Mouse (Mus musculus) left cerebral cortex, adult 2 months (tissue): ENCODE measurements at regions not wholly inside any gene's neighbourhood (a gene's known extent, or its start where the extent isn't known, plus 50 kb on each side); places are given as distances from the start of the nearest gene placed in this dataset.

Experiments
- DNase-seq, 2 experiments: peaks; one replicate each; pipeline ENCODE4 v3.0.0; 2021 to 2022; ENCODE audit warnings: low spot score in 2 of 2, mixed read lengths in 1 of 2; ENCODE audit errors: extremely low spot score in 1 of 2
- H3K27ac ChIP-seq: fragments of 200-600 bp; 2 replicates; pipeline ENCODE4 v1.8.1; 2022
- H3K4me3 ChIP-seq: fragments of 200-600 bp; 2 replicates; pipeline ENCODE4 v1.8.1; 2022
- CTCF ChIP-seq: fragments of 200-600 bp; IDR thresholded peaks from 2 replicates; pipeline ENCODE4 v1.8.1; 2022; ENCODE audit warnings: antibody characterized with exemption, mild to moderate bottlenecking, moderate library complexity
- intact Hi-C: fragments of 180-260 bp; cut with DNase I; formaldehyde crosslinking; loops from one replicate; pipeline ENCODE4 v1.15.1; 2025

DNA sequence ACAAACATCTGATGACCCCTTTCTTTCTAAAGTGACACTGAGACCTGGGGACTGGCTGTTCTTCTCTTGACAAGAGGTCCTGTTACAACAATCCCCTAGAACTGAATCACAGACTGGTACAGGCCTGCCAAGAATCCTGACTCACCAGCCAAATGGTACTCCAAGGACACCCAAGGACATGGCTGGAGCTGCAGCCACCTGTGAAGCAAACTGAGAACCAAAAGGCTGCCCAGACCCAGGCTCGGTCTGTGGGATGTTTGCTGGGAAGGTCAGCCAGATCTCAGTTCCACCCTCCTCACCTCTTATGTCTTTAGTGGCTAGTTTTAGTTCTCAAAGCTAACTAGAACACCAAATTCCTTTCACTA is 112.1 kb upstream of the Fmo9 start:
- DNase-seq: no peak
- no peak overlapping the region for H3K4me3 ChIP-seq
- TF ChIP-seq CTCF: no peak
- H3K27ac ChIP-seq: peak overlapping the region; percentile 5; the same call in 1 of the 2 replicates
- intact Hi-C loops: loop anchor here (5.0 kb wide), 2 partner anchors 344 to 366 kb away; no protein-coding TSS in a partner anchor

DNA sequence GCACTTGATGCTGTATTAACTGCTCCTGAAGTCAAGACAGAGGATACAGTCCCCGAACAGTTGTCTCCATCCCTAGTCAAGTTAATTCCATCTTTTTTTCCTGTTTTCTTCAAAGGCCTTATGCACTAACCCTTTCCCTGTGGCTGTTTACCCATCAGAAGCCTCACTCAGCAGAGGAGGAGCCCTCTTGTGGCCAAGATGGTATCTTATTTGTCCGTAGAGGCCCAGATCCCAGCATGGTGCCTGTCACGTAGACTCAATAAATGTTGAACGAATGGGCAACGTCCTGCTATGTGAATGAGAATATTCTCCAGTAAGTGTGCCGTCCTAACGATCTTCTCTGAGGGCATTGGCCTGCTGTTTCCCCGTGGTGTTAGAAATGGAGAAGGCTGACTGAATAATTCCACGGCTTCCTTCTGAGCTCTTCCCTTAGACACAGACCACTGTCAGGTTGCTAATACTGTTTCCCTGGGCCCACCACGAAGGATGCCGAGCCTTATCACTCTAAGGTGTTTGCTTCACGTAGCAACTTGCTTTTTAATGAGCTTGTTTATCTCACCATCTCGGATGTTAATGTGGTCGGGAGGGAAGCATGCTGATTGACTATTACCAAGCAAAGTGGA is 113.1 kb upstream of the Fmo9 start:
- H3K27ac ChIP-seq: no peak overlapping the region
- H3K4me3 ChIP-seq: no peak overlapping the region
- intact Hi-C loops: loop anchor here (5.0 kb wide), 3 partner anchors 208 to 367 kb away; partner anchors contain the start of gene Fam78b
- peak; percentile 57 for TF ChIP-seq CTCF
- DNase-seq: no peak

DNA sequence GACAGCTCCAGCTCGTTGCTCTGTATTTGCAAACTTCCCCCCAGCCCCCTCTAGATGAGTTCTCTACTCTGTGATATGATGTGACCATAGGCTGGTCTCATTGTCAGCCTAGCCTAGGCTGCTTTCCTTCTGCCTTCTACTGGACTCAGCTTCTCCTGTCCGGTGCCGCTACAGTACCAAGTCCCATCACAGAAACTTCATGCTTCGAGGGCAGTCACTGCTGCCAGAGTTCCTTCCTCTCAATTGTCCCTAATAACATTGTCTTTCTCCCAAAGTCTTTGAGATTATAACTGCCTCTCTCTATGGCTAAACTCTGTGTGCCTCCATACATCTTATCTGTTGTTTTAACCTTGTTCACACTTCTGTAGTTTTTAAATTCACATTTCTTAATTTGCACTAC is 114.0 kb upstream of the Fmo9 start:
- intact Hi-C loops: loop anchor here (5.0 kb wide), 1 partner anchor 207 kb away; the partner anchor contains the start of gene Fam78b
- H3K4me3 ChIP-seq: no peak overlapping the region
- no peak for DNase-seq
- TF ChIP-seq CTCF: no peak
- no peak overlapping the region for H3K27ac ChIP-seq

DNA sequence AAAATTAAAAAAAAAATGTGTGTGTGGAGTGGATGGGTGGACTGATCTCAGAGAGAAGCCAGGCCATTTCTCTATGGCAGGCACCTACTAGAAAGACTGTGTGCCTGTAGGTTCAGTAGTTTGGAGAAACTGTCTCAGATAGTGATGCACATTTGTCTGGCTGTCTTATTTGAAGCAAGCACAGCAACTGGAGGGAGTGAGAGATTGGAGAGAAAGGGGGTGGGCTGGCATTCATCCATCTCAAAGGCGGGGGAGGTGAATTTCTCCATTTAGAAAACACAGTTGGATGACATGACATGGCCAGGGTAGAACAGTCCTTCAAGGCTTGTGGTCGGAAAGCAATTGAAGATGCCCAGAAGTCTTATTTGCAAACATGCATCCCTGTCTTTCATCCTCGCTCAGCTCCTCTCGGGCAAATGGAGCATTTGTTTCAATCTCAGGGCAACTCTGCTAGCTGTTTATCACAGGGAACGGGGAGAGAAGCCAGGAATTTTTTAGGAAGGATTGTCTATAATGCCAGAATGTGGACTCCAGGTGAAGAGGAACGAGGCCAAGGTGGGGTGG is 114.8 kb upstream of the Fmo9 start:
- intact Hi-C loops: loop anchor here (5.0 kb wide), 1 partner anchor 206 kb away; the partner anchor contains the start of gene Fam78b

DNA sequence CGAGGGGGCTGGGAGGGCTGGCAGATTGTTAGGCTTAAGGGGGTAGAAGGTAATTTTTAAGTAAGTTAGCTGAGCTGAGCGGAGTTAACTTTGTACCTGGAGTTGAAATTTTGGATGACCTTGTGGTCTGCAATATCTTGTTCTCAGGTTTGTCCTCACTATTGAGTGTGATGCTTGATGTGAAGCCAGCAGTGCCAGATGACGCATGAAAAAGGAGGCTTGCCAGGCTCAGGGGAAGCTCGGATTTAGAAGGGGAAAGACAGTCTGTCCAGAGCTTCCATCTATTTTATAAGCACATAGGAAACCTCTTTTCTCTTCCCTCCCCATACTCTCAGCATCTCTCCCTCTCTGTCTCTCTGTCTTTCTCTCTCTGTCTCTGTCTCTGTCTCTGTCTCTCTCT is 115.3 kb upstream of the Fmo9 start:
- no peak for TF ChIP-seq CTCF
- peak in 1 of 2 experiments; percentile 29 for DNase-seq
- intact Hi-C loops: loop anchor here (5.0 kb wide), 1 partner anchor 205 kb away; the partner anchor contains the start of gene Fam78b
- H3K27ac ChIP-seq: no peak overlapping the region
- no peak overlapping the region for H3K4me3 ChIP-seq

More for the DNA sequence above, 114.8 kb upstream of the Fmo9 start:
- Histone ChIP-seq H3K4me3 (no peak overlapping the region), H3K27ac (no peak overlapping the region)
- peak; percentile 24 to 42 for DNase-seq
- no peak for TF ChIP-seq CTCF

DNA sequence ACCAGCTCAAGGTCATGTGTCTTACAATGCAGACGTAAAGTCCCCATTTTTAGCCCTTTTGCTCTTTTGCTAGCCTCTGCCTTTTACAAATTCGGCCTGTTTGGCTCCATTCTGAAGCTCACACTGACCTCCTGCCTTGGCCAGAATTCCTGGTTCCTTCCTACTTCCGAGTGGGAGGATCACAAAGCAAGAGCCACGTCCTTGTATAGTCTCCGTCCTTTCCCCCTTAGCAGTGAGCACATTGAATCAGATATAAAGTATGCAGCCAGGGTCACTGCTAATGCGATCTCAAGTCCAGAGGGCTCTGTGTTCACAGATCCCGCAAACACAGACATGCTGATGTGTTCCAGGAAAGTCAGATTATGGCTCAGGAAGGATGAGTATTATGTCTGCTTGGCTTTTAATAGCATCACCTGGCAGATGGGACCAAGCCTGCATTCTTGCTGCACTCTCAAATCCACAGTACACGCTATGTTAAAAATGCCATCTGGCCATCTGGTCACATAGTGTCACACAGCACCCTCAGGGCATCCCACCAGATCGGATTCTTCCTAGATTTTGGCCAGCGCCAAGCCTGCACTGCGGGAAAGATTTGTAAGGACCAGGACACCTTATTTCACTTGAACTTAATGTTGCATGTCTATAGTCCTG is 119.4 kb upstream of the Fmo9 start:
- Histone ChIP-seq H3K27ac (no peak overlapping the region), H3K4me3 (no peak overlapping the region)
- intact Hi-C loops: no loop called here
- DNase-seq: no peak
- no peak for TF ChIP-seq CTCF

DNA sequence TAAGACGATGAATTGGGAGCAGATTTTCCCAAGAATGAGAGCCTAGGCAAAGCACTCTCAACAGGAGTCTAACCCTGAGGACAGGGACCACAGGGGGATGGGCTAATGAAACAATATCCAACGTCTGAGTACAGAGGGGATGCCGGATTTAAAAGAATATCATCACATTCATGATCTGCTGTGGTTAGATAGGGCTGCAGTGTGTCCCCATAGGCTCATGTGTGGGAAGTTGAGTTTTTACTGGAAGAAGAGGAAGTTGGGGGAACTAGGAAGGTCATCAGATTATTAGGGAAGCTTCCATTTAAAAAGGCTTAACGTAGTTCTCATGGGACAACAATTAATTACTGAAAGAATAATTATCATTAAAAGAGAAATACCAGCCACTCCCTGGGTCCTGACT is 120.3 kb upstream of the Fmo9 start:
- no peak for TF ChIP-seq CTCF
- Histone ChIP-seq H3K4me3 (no peak overlapping the region), H3K27ac (no peak overlapping the region)
- intact Hi-C loops: no loop called here
- no peak for DNase-seq

DNA sequence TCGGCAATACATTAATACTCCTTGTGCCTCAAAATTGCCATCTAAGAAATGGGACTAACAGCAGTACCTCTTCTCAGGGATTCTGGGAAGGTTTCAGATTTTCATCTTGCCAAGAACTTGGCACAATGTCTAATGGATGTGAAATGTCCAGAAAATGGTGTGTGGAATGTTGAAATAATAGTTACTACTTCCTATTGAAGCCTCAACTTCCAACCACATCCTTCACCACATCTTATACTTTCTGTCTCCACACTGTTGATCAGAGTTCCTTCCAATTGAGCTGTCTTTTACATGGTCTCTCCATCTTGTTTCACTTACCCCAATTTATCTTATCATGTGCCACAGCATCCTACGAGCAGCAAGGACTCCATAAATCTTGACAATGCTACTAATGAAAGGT is 122.3 kb upstream of the Fmo9 start:
- TF ChIP-seq CTCF: no peak
- no peak overlapping the region for H3K27ac ChIP-seq
- intact Hi-C loops: no loop called here
- no peak overlapping the region for H3K4me3 ChIP-seq
- DNase-seq: no peak

DNA sequence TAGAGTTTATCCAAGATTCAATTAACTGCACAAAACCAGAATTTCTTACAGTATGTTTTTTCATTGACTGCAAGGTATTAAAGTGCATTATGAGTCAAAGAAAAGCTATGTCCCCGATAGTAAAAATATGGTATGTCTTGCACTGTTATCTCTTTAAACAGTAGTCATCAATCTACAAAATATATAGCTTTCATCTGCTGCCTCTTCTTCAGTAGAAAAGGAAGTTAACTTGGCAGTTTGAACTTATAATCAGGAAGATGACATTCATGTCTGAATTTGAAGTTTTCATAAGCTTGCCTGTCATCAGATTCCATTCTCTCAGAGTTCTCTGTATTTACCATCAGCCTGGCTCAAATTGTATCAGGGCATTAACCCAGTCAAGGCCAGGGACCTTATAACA is 122.7 kb upstream of the Fmo9 start:
- TF ChIP-seq CTCF: no peak
- Histone ChIP-seq H3K27ac (no peak overlapping the region), H3K4me3 (no peak overlapping the region)
- DNase-seq: no peak
- intact Hi-C loops: no loop called here

DNA sequence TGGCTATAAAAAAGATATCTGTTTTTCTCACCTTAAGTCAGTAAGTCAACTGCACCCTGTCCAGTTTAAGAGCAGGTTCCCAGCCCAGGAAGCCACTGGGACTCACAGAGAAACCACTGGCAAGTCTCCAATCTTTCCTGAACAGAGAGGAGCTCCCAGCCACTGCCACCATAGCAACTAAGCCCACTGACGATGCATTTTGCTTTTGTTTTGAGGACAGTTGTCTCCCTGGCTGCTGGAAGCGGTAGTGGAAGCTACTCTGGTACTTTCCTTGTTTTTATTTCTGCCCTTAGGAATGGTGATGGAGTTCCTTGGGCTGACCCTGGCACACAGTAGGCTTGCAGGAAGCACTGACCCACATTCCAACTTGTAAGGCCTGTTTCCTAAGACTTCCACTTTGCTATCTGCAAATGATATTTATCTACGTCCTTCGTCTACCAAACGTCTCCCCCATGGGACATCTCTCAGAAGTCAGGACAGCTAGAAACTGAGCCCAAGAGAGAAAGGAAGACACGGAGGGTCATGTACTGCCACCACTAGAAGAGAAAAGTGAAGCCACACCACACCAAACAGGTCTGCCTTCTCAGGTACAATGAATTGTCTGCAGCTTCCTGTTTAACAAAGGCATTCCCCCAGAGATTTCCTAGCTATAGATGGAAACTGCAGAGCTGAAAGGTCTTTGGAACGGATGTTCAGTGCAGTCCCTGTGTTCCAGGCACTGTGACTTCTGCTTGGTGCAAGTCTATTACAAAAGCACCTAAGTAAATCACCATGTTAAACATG is 125.7 kb upstream of the Fmo9 start:
- intact Hi-C loops: no loop called here
- no peak; the same call in 1 of the 2 replicates for TF ChIP-seq CTCF
- Histone ChIP-seq H3K4me3 (no peak overlapping the region), H3K27ac (no peak overlapping the region)
- no peak for DNase-seq

DNA sequence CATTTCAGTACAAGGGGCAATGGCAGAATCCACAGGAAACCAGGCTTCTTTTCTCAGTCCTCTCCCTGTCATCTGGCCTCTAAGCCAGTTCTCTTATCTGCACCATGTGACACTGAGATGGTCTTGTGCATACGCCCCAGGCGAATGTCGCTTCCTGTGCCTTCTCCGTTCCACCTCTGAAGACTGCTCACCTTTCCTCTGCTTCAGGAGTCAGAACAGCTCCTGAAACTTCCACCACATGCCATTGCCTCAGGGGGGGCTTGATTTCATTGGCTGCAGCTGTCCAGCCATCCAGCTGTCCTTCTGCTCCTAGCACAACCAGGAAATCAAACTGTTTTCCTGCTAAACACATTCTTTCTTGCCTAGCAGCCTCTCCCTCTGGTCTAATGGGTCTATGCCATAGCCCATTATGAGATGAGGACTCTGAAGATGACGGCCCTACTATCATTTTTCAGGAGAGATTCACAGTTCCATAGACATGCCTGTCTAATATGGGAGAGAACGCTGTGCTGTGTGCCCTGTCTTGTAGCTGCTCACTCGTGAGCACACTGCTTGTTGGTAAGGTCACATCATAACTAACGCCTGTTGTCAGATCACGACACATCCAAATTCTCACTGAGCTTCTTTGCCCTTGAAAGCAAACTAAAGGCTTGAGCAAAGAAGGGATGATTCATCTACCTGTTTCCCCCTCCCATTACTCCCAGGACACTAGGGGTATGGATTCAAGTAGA is 129.9 kb upstream of the Fmo9 start:
- TF ChIP-seq CTCF: no peak
- no peak overlapping the region for H3K27ac ChIP-seq
- no peak for DNase-seq
- intact Hi-C loops: no loop called here
- H3K4me3 ChIP-seq: no peak overlapping the region
